Mouse (Mus musculus) CD4-positive, CD25-positive, alpha-beta regulatory T cell, adult 2 months (primary cell): Measurements from ENCODE around the gene Ipo5.

ENCODE experiments used
- DNase-seq: peaks from one replicate; pipeline ENCODE4 v3.0.0-alpha.2; 2012; ENCODE audit warnings: low read depth, low spot score

The Ipo5 gene

GRCm38 (mm10) chr14:120921805-120922204 is 10.8 kb downstream of the Ipo5 start:
- DNase-seq: no peak

DNA sequence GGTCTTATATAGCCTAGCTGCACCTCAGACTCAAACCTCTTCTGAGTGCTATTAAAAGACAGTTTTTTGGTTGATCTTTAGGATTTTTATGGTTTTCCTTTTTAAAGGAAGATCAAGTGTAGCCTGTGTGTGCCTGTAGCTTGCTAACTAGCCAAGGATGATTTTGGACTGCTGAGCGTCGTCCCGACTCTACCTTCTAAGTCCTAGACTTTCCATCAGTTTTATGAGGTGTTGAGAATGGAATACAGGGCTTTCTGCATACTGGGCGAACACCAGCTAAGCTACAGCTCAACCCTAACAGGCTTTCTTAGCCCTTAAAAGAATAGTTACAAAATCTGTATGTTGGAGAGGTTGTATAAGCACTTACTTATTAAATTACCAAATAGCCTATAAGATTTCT is 13.0 kb downstream of the Ipo5 start:
- no peak for DNase-seq

DNA sequence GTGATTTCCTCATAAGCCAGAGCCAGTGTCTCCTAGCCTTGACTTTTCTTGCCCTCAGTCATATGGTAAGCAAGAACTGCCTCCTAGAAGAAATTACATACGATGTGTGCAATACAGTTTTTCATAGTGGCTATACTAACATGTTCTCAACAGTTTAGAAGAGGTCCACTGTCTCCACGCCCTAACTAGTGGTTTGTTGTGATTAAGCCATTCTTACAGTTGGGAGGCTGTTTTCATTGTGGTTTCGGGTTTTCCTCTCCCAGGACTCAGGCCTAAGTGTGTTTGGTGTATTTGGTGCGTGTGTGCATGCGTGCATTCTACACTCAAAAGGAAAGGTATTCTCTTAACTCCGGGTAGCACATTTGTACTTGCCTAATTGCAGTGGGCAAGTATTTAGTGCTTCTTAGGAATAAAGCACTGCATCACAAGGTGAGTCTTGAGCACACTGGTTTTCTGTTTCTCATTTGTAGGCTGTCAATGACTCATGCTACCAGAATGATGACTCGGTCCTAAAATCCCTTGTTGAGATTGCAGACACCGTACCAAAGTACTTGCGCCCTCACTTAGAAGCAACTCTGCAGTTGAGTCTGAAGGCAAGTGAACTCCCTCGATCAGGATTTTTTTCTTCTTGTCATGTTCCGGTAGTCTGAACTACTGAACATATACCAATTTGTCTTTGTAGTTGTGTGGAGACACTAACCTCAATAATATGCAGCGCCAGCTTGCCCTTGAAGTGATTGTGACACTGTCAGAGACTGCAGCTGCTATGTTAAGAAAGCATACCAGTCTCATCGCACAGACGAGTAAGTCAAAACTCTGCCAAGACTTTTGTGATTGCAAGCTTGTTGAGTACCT is 14.9 kb downstream of the Ipo5 start:
- DNase-seq: no peak

- DNase-seq: no peak
Measured at GRCm38 (mm10) chr14:120931236-120931635, 20.2 kb downstream of the Ipo5 start.

DNA sequence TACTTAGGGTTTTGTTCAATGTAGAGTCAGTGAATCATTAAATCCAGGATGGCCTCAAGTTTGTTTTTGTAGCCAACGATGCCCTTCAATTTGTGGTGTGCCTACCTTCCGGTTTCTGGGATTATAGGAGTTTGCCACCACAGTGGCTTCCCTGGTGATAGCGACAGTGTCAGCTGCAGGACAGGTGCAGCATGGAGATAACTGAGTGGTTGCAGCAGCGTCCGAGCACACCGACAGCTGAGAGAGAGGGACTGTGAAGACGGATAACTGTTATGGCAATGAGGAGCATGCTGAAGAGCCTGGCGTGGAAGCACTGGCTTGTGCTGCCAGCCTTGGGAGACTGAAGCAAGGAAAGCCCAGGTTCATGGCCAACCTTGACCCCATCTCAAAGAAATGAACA is 22.6 kb downstream of the Ipo5 start:
- no peak for DNase-seq

DNA sequence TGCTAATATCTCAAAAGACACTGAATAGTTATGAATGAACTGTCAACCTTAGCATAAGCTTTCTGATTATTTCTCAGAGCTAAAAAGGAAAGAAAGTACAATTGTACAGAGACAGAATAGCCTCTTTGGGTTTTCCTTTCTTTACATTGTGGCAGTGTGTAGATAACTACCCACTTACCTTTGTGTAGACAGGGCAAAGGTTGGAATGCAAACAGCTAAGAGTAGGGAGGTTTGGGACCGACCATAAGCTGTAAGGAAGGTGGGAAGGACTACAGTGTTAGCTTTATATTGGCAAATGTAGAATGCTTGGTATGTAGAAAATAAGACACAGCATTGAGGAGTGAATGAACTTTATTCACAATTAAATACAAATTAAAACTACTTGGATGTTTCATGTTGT is 26.1 kb downstream of the Ipo5 start:
- DNase-seq: no peak

- no peak for DNase-seq
Measured at GRCm38 (mm10) chr14:120942803-120943202, 31.8 kb downstream of the Ipo5 start.

- DNase-seq: no peak
Measured at GRCm38 (mm10) chr14:120945146-120945545, 34.1 kb downstream of the Ipo5 start.

GRCm38 (mm10) chr14:120947104-120947503 is 36.1 kb downstream of the Ipo5 start:
- no peak for DNase-seq

DNA sequence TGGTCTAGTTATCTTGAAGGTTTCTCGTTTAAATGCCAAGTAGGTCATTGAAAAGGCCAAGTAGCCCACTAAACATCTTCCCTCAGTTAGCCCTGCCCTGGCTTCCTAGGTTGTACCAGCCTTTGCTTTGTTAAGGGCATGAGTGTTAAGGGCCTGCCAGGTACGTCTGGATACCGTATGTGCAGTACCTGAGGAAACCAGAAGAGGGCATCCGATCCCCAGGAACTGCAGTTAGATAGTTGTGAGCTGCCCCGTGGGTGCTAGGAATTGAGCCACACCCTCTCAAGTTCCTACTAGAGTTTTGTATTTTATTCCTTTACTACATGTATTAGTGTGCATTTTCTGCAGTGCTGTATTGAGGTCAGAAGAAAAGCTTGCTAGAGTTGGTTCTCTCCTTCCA is 38.0 kb downstream of the Ipo5 start:
- peak; percentile 31 for DNase-seq

DNA sequence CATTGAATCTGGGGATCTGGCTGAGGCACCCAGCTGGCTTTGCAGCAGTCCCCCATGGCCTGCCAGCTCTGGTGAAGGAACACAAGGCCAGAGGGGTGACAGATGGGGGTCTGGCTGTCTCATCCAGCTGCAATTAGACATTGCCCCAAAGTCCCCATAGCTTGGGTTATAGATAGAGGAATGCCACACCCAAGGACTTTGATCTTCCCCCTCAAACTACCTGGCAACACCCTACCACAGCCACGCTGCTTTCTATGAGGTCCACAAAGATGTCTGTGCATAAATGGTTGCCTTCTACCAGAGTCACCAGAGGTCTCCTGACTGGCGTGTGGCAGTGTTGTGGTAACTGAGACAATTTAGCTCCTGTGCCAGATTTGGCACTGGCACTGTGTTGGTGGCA is 39.0 kb downstream of the Ipo5 start:
- no peak for DNase-seq

- DNase-seq: peak; percentile 26
Measured at GRCm38 (mm10) chr14:120952434-120952833, 41.4 kb downstream of the Ipo5 start.

- no peak for DNase-seq
Measured at GRCm38 (mm10) chr14:120960551-120960950, 49.5 kb downstream of the Ipo5 start.

- DNase-seq: no peak
Measured at GRCm38 (mm10) chr14:120960991-120961390, 50.0 kb downstream of the Ipo5 start.

DNA sequence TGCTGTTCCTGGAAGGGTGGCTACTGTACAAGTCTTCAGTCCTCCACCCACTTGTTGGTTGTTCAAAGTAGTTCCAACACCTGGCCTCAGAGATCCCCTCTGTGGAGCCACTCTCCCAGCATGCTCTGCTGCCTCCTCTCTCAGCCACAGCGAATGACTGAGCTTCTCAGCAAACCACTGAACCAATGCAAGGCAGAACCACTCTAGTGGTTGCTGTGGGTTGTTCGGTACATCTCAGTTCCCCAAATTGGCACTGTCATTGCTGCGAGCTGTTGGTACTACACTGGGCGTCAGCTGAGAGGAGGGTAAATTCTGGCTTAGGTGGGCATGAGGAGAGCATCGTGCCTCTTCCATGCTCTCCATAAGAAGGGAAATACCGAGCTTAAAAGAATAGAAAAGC is 56.0 kb downstream of the Ipo5 start:
- DNase-seq: no peak

- no peak for DNase-seq
Measured at GRCm38 (mm10) chr14:120968723-120969122, 57.7 kb downstream of the Ipo5 start.

DNA sequence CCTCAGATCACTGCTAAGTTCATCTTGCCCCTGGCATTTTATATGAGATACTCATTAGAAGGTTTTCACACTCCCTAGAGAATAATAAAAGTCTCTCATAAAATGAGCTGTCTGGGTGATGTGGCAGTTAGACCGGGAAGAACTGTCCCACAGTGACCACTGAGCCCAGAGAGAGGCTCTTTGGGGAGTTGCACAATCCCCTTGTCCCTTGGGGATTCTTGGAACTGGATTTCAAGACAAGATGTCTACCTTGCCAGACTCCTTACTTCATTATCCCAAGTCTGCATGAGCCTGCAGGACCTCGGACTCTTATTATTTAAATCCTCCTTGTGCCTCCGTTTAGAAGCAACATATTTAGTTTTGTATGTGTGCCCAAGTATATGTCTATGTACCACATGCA is 58.6 kb downstream of the Ipo5 start:
- no peak for DNase-seq

DNA sequence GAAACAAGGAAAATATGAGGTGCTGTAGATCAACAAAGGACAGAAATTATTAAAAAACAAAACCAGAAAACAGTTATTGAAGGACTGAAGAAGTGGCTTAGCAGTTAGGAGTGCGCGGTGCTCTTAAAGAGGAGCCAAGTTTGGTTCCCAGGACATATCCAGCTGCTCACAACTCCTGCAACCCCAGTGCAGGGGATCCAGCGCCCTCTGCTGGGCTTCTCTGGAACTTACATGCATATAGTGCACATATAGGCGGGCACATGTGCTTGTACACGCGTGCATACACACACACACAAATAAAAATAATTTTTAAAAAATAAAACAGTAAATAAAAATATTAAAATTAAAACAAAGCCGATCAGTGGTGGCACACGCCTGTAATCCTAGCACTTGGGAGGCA is 59.6 kb downstream of the Ipo5 start:
- peak; percentile 39 for DNase-seq

DNA sequence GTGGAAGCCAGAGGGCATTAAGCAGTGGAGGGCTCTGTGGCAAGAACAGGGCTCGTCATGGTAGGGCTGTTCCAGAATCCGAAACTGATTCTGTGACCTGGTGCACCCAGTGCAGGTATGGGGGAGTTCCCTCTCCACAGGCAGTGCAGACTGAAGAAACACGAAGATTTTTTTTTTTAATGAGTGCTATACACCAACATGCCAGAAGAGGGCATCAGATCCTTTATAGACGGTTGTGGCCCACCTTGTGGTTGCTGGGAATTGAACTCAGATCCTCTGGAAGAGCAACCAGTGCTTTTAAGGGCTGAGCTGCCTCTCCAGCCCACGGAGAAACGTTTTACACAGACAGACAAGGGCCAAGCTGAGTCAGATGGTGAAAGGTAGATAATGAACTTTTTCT is 60.3 kb downstream of the Ipo5 start:
- DNase-seq: peak; percentile 8

DNA sequence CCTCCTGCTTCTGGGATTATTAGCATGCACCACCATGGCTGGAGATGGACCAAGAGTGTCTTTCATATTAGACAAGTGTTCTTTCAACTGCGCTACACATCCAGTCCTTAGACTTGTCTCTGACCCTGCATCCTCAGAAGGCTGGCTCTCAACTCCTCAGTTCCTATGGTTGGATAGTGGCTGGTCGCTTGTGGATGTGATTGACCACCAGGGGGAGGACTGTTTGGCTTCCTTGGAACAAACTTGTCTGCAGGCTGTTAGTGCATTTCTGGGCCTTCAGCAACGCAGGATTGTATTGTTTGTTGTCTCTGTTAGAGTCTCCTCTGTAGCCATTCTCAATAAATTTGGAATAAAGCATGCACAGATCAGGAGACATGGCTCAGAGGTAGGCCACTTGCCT is 68.5 kb downstream of the Ipo5 start:
- peak; percentile 9 for DNase-seq

GRCm38 (mm10) chr14:120989126-120989525 is 78.1 kb downstream of the Ipo5 start:
- DNase-seq: no peak
